Mouse (Mus musculus): ENCODE data around the gene Yod1. TPM values are rescaled to one million over a fixed set of nuclear protein-coding genes. Genes with fewer than 3 reads are reported as not detected.
A peak's percentile ranks its signal among the peaks of the same experiment; 100 is the strongest.

Yod1 gene
- 1.2 and 1.3 TPM in 2 replicates for polyA plus RNA-seq (2012; rRNA removed)

DNA sequence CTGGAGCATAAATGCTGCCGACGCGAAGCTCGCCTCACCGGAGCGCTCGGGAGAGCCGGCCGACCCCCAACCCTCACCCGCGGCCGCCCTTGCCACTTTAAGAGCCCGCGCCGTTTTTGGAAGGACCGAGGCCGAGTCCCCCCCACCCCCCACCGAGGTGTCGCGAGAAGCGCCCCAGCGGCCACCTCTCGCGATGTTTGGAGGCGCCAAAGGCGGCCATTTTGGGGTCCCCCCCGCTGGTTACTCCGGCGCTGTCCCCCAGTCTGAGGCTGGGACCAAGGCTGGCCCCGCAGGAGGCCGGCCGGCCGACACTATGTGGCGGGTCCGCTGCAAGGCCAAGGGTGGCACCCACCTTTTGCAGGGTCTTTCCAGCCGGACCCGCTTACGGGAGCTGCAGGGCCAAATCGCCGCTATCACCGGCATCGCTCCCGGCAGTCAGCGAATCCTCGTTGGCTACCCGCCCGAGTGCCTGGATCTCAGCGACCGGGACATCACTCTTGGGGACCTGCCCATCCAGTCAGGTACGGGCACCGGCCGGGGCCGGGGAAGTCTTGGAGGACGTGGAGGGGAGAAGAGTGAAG, at the start of gene Yod1:
Gene Yod1, plus strand, starts transcription at position 37 of the 581 bp plus-strand sequence.
- no peak for TF ChIP-seq CTCF (conservative IDR thresholded peaks at IDR 0.05; ENCODE audit: insufficient read depth, insufficient read length, low read depth, low read length)
- TF ChIP-seq POLR2A (IDR thresholded peaks at IDR 0.05; ENCODE audit: low read depth, low read length), result no peak
- under 1% methylated on average over 54 of the region's 54 CpGs for WGBS
- H3K4me1 ChIP-seq (ENCODE audit: control insufficient read depth, insufficient read depth, low read length), result peaks cover 3% of the 10 kb centered on the region; the same call in 1 of the 2 replicates
- no peaks in the 10 kb centered on the region for H3K27me3 ChIP-seq (replicated peaks; ENCODE audit: control insufficient read depth, insufficient read depth, low read length)
- H3K27ac ChIP-seq (ENCODE audit: insufficient read depth, low read depth, low read length), result peak within 1 kb of the TSS; percentile 79
- DNase-seq, result peak; percentile 91
- H3K4me3 ChIP-seq (ENCODE audit: insufficient read depth, low read depth, low read length), result peak within 1 kb of the TSS; percentile 65
- no peaks in the 10 kb centered on the region for H3K36me3 ChIP-seq (ENCODE audit: control insufficient read depth, insufficient read depth, low read length)

DNA sequence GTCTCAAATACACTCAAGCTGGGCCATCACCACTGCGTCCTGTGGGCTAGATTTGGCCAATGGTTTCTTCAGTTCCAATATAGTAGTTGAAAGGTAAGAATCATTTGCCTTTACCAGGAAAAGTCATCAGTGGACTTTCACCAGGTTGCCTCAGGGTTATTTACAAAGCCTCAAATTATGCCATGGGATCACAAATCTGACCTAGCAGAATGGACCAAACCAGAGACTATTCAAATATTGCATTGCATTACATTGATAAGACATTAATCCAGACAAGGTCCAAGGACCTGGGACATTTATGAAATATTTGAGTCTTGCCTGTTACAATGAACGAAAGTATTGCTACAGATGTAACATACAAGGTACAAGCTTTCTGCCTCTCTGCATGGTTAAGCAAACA, 38.6 kb upstream of the Yod1 start:
- H3K27me3 ChIP-seq (replicated peaks; ENCODE audit: control insufficient read depth, insufficient read depth, low read length), result no peaks in the 10 kb centered on the region
- no peak for DNase-seq
- H3K27ac ChIP-seq (ENCODE audit: insufficient read depth, low read depth, low read length), result no peak overlapping the region
- H3K36me3 ChIP-seq (ENCODE audit: control insufficient read depth, insufficient read depth, low read length), result no peaks in the 10 kb centered on the region
- no peaks in the 10 kb centered on the region for H3K4me1 ChIP-seq (ENCODE audit: control insufficient read depth, insufficient read depth, low read length)
- TF ChIP-seq CTCF (conservative IDR thresholded peaks at IDR 0.05; ENCODE audit: insufficient read depth, insufficient read length, low read depth, low read length) (no peak), POLR2A (IDR thresholded peaks at IDR 0.05; ENCODE audit: low read depth, low read length) (no peak)
- no peak overlapping the region for H3K4me3 ChIP-seq (ENCODE audit: insufficient read depth, low read depth, low read length)
- WGBS, result 87% methylated on average over 2 of the region's 2 CpGs

DNA sequence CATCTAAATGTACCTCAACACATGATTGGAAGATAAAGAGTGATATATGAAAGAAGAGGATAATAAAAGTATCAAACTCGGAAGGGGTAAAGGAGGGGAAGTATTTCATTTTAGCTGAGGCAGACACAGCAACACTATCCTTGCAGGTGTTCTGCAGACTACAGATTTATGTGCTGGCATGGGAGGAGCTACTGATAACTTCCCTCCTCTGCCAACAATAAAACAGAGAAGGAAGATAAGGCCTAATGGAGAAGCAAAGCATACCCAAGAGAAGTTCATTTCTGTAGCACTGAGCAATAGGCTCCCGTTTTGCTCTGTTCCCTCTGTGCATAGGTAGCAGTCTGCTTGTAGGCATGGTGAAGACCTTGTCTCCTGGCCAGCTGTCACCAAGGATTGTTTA, 36.1 kb upstream of the Yod1 start:
- no peak for DNase-seq
- H3K36me3 ChIP-seq (ENCODE audit: control insufficient read depth, insufficient read depth, low read length), result no peaks in the 10 kb centered on the region
- H3K27ac ChIP-seq (ENCODE audit: insufficient read depth, low read depth, low read length), result no peak overlapping the region
- H3K4me3 ChIP-seq (ENCODE audit: insufficient read depth, low read depth, low read length), result no peak overlapping the region
- 53% methylated on average over 2 of the region's 2 CpGs for WGBS
- H3K27me3 ChIP-seq (replicated peaks; ENCODE audit: control insufficient read depth, insufficient read depth, low read length), result no peaks in the 10 kb centered on the region
- TF ChIP-seq CTCF (conservative IDR thresholded peaks at IDR 0.05; ENCODE audit: insufficient read depth, insufficient read length, low read depth, low read length), result no peak
- no peak for TF ChIP-seq POLR2A (IDR thresholded peaks at IDR 0.05; ENCODE audit: low read depth, low read length)
- no peaks in the 10 kb centered on the region for H3K4me1 ChIP-seq (ENCODE audit: control insufficient read depth, insufficient read depth, low read length)

DNA sequence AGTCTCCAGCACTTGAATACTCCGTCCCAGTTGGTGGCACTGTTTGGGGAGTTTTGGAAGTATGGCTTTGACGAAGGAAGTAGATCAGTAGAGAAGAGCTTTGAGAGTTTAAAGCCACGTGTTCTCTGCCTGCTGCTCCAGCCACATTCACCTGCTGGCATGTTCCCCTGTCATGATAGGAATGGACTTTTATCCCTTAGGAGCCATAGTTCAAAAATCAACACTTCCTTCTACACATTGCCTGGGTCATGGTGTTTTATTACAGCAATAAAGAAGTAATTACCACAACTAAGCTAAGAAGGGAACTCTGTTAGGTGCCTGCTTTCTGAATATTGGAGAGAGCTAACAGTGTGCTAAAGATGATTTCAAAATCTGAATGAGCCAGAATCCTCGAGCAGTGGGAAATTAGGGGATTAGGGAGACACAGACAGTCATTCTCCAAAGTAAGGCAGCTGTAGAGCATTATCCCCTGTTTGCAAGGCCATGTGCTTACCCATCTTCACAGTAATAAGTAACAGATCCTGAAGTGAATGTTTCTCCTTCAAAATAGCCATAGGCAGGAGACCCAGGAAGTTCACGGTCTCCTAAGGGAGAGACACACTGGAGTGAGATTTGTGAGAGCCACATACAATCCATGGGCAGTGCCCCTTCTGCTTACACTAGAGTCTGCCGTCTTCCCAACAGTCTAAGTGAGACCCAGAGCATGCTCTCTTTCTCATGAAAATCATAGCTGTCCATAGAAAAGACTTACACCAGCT, 35.3 kb upstream of the Yod1 start:
- Histone ChIP-seq H3K27ac (ENCODE audit: insufficient read depth, low read depth, low read length) (no peak overlapping the region), H3K27me3 (replicated peaks; ENCODE audit: control insufficient read depth, insufficient read depth, low read length) (no peaks in the 10 kb centered on the region), H3K4me1 (ENCODE audit: control insufficient read depth, insufficient read depth, low read length) (no peaks in the 10 kb centered on the region), H3K36me3 (ENCODE audit: control insufficient read depth, insufficient read depth, low read length) (no peaks in the 10 kb centered on the region), H3K4me3 (ENCODE audit: insufficient read depth, low read depth, low read length) (no peak overlapping the region)
- peak; percentile 10 for DNase-seq
- no peak for TF ChIP-seq POLR2A (IDR thresholded peaks at IDR 0.05; ENCODE audit: low read depth, low read length)
- TF ChIP-seq CTCF (conservative IDR thresholded peaks at IDR 0.05; ENCODE audit: insufficient read depth, insufficient read length, low read depth, low read length), result no peak
- 59% methylated on average over 6 of the region's 6 CpGs for WGBS

DNA sequence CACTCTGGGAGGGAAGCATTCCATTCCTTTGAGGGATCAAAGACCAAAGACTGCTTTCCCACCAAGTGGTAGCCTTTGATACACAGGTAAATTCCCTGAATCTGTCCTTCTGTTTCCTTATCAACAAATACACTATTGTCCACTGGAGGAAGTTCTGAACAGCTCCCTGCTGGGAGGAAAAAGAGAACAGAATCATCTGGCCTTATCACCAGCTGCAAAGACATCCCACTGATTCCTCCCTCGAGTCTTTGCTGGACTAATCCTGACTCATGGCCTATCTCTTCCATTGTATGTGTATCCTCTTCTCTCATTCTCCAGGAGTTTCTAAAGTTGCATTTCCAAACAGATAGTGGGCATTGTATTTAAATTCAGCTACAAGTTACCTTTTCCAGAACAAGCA, 33.2 kb upstream of the Yod1 start:
- Histone ChIP-seq H3K36me3 (ENCODE audit: control insufficient read depth, insufficient read depth, low read length) (no peaks in the 10 kb centered on the region), H3K27ac (ENCODE audit: insufficient read depth, low read depth, low read length) (no peak overlapping the region), H3K27me3 (replicated peaks; ENCODE audit: control insufficient read depth, insufficient read depth, low read length) (no peaks in the 10 kb centered on the region), H3K4me3 (ENCODE audit: insufficient read depth, low read depth, low read length) (no peak overlapping the region), H3K4me1 (ENCODE audit: control insufficient read depth, insufficient read depth, low read length) (no peaks in the 10 kb centered on the region)
- no peak for DNase-seq
- no peak for TF ChIP-seq POLR2A (IDR thresholded peaks at IDR 0.05; ENCODE audit: low read depth, low read length)
- no peak for TF ChIP-seq CTCF (conservative IDR thresholded peaks at IDR 0.05; ENCODE audit: insufficient read depth, insufficient read length, low read depth, low read length)
- WGBS, result 77% methylated on average over 1 of the region's 1 CpGs

DNA sequence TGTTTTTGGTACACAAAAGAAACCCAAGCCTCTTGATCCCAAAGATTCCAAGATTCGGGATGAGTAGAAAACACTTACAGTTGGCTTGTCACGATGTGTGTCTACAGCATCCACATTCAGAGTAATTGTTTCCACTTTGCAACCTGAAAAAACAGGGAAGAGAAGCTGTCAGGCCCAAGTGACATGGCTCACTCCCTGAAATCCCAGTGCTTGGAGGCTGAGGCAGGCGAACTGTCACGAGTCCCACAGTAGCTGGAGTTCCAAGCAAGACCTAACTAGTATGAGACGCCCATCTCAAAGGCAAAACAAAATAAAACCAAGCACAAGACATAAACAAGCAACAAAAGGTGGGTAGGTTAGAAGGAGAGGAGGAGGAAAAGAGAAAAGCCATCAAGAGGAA, 18.5 kb upstream of the Yod1 start:
- no peak for TF ChIP-seq CTCF (conservative IDR thresholded peaks at IDR 0.05; ENCODE audit: insufficient read depth, insufficient read length, low read depth, low read length)
- no peak for TF ChIP-seq POLR2A (IDR thresholded peaks at IDR 0.05; ENCODE audit: low read depth, low read length)

DNA sequence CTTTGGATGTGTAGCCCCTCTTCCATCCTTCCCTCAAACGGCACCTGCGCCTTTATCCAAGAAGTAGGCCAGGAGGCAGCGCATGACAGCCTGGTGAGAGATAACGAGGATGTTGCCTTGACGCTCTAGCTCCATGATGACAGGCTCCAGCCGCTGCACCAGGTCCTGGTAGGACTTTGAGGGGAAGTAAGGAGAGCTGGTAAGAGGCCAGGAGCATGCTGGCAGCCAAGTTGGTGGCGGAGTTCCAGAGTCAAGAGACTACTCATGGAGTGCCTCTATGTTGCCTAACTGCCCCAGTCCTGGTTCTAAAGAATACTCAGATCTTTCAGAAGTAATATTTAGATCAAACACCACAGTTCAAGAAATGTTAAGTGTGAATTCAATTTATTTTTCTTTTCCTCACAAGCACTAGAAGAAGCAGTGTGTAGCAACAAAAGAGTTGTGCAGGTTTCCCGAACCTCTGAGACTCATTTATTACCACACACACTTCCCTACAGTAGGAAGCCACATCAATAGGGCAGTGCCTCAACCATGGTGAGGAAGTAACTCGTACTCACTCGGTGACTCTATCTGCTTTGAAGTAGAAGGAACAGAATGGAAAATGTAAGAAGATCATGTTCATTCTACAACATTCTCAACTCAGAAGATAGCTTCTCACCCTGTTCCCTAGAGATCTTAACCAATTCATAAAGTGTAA, 17.0 kb upstream of the Yod1 start:
- Histone ChIP-seq H3K4me1 (ENCODE audit: control insufficient read depth, insufficient read depth, low read length) (no peaks in the 10 kb centered on the region; the same call in 1 of the 2 replicates), H3K36me3 (ENCODE audit: control insufficient read depth, insufficient read depth, low read length) (peaks cover 6% of the 10 kb centered on the region), H3K27ac (ENCODE audit: insufficient read depth, low read depth, low read length) (no peak overlapping the region), H3K27me3 (replicated peaks; ENCODE audit: control insufficient read depth, insufficient read depth, low read length) (no peaks in the 10 kb centered on the region), H3K4me3 (ENCODE audit: insufficient read depth, low read depth, low read length) (no peak overlapping the region)
- WGBS, result 93% methylated on average over 10 of the region's 10 CpGs
- no peak for DNase-seq
- TF ChIP-seq CTCF (conservative IDR thresholded peaks at IDR 0.05; ENCODE audit: insufficient read depth, insufficient read length, low read depth, low read length) (no peak), POLR2A (IDR thresholded peaks at IDR 0.05; ENCODE audit: low read depth, low read length) (no peak)

More for the DNA sequence above, 18.5 kb upstream of the Yod1 start:
- no peak overlapping the region for H3K4me3 ChIP-seq (ENCODE audit: insufficient read depth, low read depth, low read length)
- H3K27ac ChIP-seq (ENCODE audit: insufficient read depth, low read depth, low read length), result no peak overlapping the region
- no peaks in the 10 kb centered on the region for H3K4me1 ChIP-seq (ENCODE audit: control insufficient read depth, insufficient read depth, low read length)
- H3K27me3 ChIP-seq (replicated peaks; ENCODE audit: control insufficient read depth, insufficient read depth, low read length), result no peaks in the 10 kb centered on the region
- no peak for DNase-seq
- peaks cover 6% of the 10 kb centered on the region for H3K36me3 ChIP-seq (ENCODE audit: control insufficient read depth, insufficient read depth, low read length)
- WGBS, result 88% methylated on average over 5 of the region's 5 CpGs

Measured in kidney, adult 2 months (tissue).